Mouse (Mus musculus): ENCODE measurements around the gene Rab5c. TPM values are rescaled to one million over a fixed set of nuclear protein-coding genes. Genes with fewer than 3 reads are reported as not detected.

Gene Rab5c
- total RNA-seq, 2 experiments from 2014 or later = 35.0 to 44.5 TPM

- intact Hi-C loops (cut with DNase I) = no loop called here
- DNase-seq = no peak
Measured at GRCm38 (mm10) chr11:100724919-100725512, 13.0 kb downstream of the Rab5c start.

GRCm38 (mm10) chr11:100722493-100723028 lies 15.5 kb downstream of the Rab5c start:
- intact Hi-C loops (cut with DNase I) = no loop called here
- no peak for DNase-seq

- intact Hi-C loops (cut with DNase I) = no loop called here
- DNase-seq = no peak
Measured at GRCm38 (mm10) chr11:100721776-100722492, 16.1 kb downstream of the Rab5c start.

GRCm38 (mm10) chr11:100721254-100721653 lies 16.8 kb downstream of the Rab5c start:
- no peak for DNase-seq
- intact Hi-C loops (cut with DNase I) = no loop called here

- intact Hi-C loops (cut with DNase I) = no loop called here
- DNase-seq = no peak
Measured at GRCm38 (mm10) chr11:100720345-100720744, 17.7 kb downstream of the Rab5c start.

GRCm38 (mm10) chr11:100719893-100720292 lies 18.1 kb downstream of the Rab5c start:
- intact Hi-C loops (cut with DNase I) = loop anchor here (10.0 kb wide), 1 partner anchor 235 kb away; no protein-coding TSS in a partner anchor

GRCm38 (mm10) chr11:100719312-100719711 lies 18.7 kb downstream of the Rab5c start:
- DNase-seq = no peak
- intact Hi-C loops (cut with DNase I) = loop anchor here (10.0 kb wide), 1 partner anchor 235 kb away; no protein-coding TSS in a partner anchor

More at GRCm38 (mm10) chr11:100719893-100720292, 18.1 kb downstream of the Rab5c start:
- no peak for DNase-seq

- intact Hi-C loops (cut with DNase I) = loop anchor here (10.0 kb wide), 1 partner anchor 236 kb away; no protein-coding TSS in a partner anchor
- DNase-seq = no peak
Measured at GRCm38 (mm10) chr11:100718866-100719265, 19.1 kb downstream of the Rab5c start.

- intact Hi-C loops (cut with DNase I) = loop anchor here (10.0 kb wide), 1 partner anchor 236 kb away; no protein-coding TSS in a partner anchor
- no peak for DNase-seq
Measured at GRCm38 (mm10) chr11:100718462-100718861, 19.6 kb downstream of the Rab5c start.

- intact Hi-C loops (cut with DNase I) = loop anchor here (10.0 kb wide), 1 partner anchor 238 kb away; no protein-coding TSS in a partner anchor
- no peak for DNase-seq
Measured at GRCm38 (mm10) chr11:100716649-100717048, 21.4 kb downstream of the Rab5c start.

GRCm38 (mm10) chr11:100714948-100715347 lies 23.1 kb downstream of the Rab5c start:
- DNase-seq = no peak
- intact Hi-C loops (cut with DNase I) = loop anchor here (2.0 to 10.0 kb wide), 2 partner anchors 46 to 240 kb away; no protein-coding TSS in a partner anchor

- peak; percentile 65 to 71 for DNase-seq
- intact Hi-C loops (cut with DNase I) = loop anchor here (2.0 to 10.0 kb wide), 2 partner anchors 46 to 240 kb away; no protein-coding TSS in a partner anchor
Measured at GRCm38 (mm10) chr11:100714534-100714915, 23.5 kb downstream of the Rab5c start.

GRCm38 (mm10) chr11:100713735-100714533 lies 24.1 kb downstream of the Rab5c start, which contains the start of gene Hspb9:
TSS of gene Hspb9 (plus strand) at chr11:100713850.
- DNase-seq = peak; percentile 51 to 54

GRCm38 (mm10) chr11:100713174-100713573 lies 24.8 kb downstream of the Rab5c start:
- DNase-seq = no peak
- intact Hi-C loops (cut with DNase I) = loop anchor here (10.0 kb wide), 1 partner anchor 242 kb away; no protein-coding TSS in a partner anchor

More at GRCm38 (mm10) chr11:100713735-100714533, 24.1 kb downstream of the Rab5c start, which contains the start of gene Hspb9:
- intact Hi-C loops (cut with DNase I) = loop anchor here (2.0 to 10.0 kb wide), 2 partner anchors 47 to 241 kb away; no protein-coding TSS in a partner anchor

- DNase-seq = peak; percentile 77 to 78
- intact Hi-C loops (cut with DNase I) = loop anchor here (10.0 kb wide), 1 partner anchor 243 kb away; no protein-coding TSS in a partner anchor
Measured at GRCm38 (mm10) chr11:100711783-100712615, 26.0 kb downstream of the Rab5c start, which contains the start of gene Kat2a. TSS of gene Kat2a (minus strand) at chr11:100712465.

- intact Hi-C loops (cut with DNase I) = loop anchor here (10.0 kb wide), 1 partner anchor 244 kb away; no protein-coding TSS in a partner anchor
- no peak for DNase-seq
Measured at GRCm38 (mm10) chr11:100710977-100711376, 27.0 kb downstream of the Rab5c start.

- intact Hi-C loops (cut with DNase I) = loop anchor here (10.0 kb wide), 1 partner anchor 244 kb away; no protein-coding TSS in a partner anchor
- no peak for DNase-seq
Measured at GRCm38 (mm10) chr11:100710528-100710927, 27.5 kb downstream of the Rab5c start.

- no peak for DNase-seq
- intact Hi-C loops (cut with DNase I) = no loop called here
Measured at GRCm38 (mm10) chr11:100709201-100709810, 28.7 kb downstream of the Rab5c start.
